Mouse (Mus musculus) layer of hippocampus, adult 11-12 months (tissue): Measurements from ENCODE around the gene Vmn1r127.
"Not testable (repeated sequence)": the region's sequence is repeated elsewhere in the genome, so short reads cannot be mapped to it uniquely, and the experiment has no call there.

Source experiments
- DNase-seq: peaks from one replicate; pipeline ENCODE4 v3.0.0; 2022; ENCODE audit warnings: low spot score

Vmn1r127 gene

DNA sequence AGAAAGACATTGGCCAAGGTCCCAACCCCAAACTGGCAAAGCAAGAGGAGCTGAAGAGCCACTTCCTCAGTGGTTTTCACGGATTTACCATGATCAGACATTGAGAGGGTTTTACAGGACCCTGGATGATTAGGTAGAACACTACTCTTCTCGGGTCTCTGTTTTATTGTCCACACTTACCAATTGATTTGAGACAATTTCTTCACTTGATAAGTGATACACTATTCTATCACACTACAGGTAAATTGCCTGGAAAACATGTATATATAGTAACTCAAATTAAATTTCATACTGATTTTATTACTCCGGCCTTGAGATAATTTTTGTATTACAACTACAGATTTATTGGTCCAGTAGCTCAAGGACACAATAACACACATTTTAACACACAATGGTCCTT, at the start of gene Vmn1r127:
Vmn1r127 (minus strand) TSS at position 101 of the 400 bp plus-strand sequence.
- DNase-seq: not testable (repeated sequence)

DNA sequence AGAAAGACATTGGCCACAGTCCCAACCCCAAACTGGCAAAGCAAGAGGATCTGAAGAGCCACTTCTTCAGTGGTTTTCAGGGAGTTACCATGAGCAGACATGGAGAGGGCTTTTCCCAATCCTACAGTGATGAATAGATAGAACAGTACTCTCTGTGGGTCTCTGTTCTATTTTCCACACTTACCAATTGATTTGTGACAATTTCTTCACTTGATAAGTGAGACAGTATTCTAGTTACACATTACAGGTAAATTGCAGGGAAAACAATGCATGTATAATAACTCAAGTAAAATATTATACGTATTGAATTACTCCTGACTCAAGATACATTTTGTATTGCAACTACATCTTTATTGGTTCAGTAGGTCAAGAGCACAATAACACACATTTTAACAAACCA, 41.5 kb upstream of the Vmn1r127 start, which contains the start of gene Vmn1r129:
Vmn1r129 (minus strand) TSS at position 101 of the 400 bp plus-strand sequence.
- DNase-seq: not testable (repeated sequence)

DNA sequence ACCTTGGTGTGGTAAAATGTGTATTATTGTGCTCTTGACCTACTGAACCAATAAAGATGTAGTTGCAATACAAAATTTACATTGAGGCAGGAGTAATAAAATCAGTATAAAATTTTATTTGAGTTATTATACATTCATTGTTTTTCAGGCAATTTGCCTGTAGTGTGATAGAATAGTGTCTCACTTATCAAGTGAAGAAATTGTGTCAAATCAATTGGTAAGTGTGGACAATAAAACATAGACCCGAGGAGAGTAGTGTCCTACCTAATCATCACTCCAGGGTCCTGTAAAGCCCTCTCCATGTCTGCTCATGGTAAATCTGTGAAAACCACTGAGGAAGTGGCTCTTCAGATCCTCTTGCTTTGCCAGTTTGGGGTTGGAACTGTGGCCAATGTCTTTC, 29.4 kb upstream of the Vmn1r127 start, which contains the start of gene Vmn1r128:
Vmn1r128 (plus strand) TSS at position 301 of the 400 bp plus-strand sequence.
- not testable (repeated sequence) for DNase-seq

DNA sequence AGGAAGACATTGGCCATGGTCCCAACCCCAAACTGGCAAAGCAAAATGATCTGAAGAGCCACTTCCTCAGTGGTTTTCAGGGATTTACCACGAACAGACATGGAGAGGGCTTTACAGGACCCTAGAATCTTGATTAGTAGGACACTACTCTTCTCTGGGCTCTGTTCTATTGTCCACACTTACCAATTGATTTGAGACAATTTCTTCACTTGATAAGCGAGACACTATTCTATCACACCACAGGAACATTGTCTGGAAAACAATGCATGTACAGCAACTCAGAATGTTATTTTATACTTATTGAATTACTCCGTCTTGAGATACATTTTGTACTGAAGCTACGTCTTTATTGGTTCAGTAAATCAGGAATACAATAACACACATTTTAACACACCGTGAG, 18.3 kb downstream of the Vmn1r127 start, which contains the start of gene Vmn1r126:
Vmn1r126 (minus strand) TSS at position 101 of the 400 bp plus-strand sequence.
- DNase-seq: not testable (repeated sequence)

DNA sequence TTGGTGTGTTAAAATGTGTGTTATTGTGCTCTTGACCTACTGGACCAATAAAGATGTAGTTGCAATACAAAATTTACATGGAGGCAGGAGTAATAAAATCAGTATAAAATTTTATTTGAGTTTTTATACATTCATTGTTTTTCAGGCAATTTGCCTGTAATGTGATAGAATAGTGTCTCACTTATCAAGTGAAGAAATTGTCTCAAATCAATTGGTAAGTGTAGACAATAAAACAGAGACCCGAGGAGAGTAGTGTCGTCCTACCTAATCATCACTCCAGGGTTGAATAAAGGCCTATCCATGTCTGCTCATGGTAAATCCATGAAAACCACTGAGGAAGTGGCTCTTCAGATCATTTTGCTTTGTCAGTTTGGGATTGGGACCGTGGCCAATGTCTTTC, 47.8 kb downstream of the Vmn1r127 start, which contains the start of gene Vmn1r125:
Vmn1r125 (plus strand) TSS at position 301 of the 400 bp plus-strand sequence.
- DNase-seq: not testable (repeated sequence)
